Mouse (Mus musculus): ENCODE measurements around the gene Olfr1045. TPM values are rescaled to one million over a fixed set of nuclear protein-coding genes. Genes with fewer than 3 reads are reported as not detected.

Olfr1045 gene
- not detected for polyA plus RNA-seq (2015; fragmentation: Illumina TruSeq; extraction: RNeasy Lipid Tissue Mini Kit (QIAGEN cat#74804); ENCODE audit: insufficient read depth, low replicate concordance)

DNA sequence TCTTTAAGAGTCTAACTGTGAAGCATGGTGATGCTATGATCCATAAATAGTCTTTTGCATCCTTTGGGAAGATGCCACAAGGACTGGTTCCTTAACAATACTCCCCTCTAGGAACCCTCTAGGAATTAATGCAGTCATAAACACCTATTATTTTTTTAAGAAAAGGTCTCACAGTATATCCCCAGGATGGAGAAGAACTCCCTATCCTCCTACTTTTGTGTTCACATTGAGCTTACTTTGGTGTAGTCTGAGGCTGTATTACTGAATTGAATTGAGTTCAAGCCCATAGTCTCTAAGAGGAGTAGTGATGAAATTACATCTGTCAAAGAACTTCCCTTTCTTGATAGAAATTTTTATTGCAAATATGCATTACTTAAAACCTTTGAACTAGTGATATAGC, at the start of gene Olfr1045:
Gene Olfr1045, minus strand, starts transcription at position 101 of the 400 bp plus-strand sequence.

DNA sequence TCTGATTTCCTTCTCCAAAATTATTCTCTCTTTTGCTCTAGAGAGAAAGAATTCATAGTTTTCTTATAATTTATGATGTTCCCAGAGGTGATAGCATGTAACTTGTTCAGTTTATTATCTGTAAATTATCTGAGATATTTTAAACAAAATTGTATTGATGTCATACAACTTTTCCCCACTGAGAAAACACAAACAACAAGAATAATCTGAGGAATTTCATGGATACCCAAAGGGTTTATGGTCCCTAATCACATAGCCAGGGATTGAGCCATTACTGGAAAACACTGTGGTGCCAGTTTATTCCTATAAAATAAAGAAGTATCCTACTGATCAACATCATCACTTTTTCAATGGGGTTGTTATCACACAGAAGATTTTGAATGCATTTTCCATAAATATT, 37.4 kb upstream of the Olfr1045 start, which contains the start of gene Olfr1048:
Gene Olfr1048, minus strand, starts transcription at position 101 of the 400 bp plus-strand sequence.

GRCm38 (mm10) chr2:86231301-86231700, 28.5 kb upstream of the Olfr1045 start, which contains the start of gene Olfr1047:
Gene Olfr1047, minus strand, starts transcription at chr2:86231401.

GRCm38 (mm10) chr2:86219214-86219613, 16.4 kb upstream of the Olfr1045 start, which contains the start of gene Olfr1046:
Gene Olfr1046, minus strand, starts transcription at chr2:86219314.

DNA sequence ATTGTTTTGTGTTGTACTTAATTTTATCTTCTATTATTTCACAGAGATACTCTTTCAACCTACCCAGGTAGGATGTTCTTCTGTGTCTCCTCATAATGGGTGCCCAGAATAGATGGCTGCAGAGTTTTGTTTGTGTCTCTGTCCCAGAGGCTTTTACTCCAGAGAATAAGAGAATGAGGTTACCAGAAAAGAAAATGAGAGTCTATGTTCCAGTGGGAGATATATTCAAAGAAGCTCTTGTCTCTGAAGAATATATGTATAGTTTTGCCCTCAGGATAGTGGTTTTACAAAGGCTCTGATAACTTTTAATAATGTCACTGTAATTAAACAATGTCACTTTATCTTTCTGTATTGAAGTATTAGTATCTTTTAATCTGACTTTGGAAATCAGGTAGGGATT, 17.2 kb downstream of the Olfr1045 start, which contains the start of gene Olfr52:
Gene Olfr52, minus strand, starts transcription at position 101 of the 400 bp plus-strand sequence.

GRCm38 (mm10) chr2:86177720-86178119, 25.1 kb downstream of the Olfr1045 start, which contains the start of gene Olfr1044:
Gene Olfr1044, minus strand, starts transcription at chr2:86177820.

DNA sequence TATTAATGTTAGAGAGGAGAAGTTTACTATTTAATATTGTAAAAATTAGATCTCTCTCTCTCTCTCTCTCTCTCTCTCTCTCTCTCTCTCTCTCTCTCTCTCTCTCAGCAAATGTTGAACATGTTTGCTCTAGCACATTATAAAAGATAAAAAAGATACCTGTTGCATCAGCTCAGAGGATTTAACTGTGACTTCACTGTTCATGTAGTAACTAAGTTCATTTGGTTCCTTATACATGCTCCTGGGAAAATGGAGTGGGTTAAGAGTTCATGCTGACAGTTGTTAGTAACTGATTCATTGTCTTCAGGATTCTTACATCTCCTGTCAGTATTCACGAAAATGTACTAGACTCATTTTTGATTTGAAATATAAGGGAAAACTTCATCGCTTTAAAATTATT, 35.4 kb downstream of the Olfr1045 start, which contains the start of gene Olfr1043:
Gene Olfr1043, minus strand, starts transcription at position 101 of the 400 bp plus-strand sequence.

DNA sequence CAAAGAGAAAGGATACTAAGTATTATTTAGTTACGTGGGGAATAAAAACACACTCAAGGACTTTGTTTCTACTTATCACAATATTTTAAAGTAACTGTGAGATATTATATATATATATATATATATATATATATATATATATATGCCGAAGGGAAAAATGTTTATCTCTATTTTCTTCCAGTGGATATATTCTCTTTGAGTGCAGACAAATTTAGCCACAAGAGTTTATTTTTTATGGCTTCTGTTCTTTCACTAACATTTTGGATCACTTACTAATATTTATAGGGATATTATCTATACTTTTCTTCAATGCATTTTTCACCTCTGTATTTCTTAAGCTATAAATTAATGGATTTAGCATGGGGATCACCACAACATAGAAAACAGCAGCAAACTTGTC, 41.1 kb downstream of the Olfr1045 start, which contains the start of gene Olfr1042:
Gene Olfr1042, minus strand, starts transcription at position 101 of the 400 bp plus-strand sequence.

GRCm38 (mm10) chr2:86146632-86147031, 56.2 kb downstream of the Olfr1045 start, which contains the start of gene Olfr1040:
Gene Olfr1040, minus strand, starts transcription at chr2:86146732.

Other genes starting within 250 kb of the Olfr1045 start
- not detected for gene Olfr1029, start 229.1 kb downstream of the Olfr1045 start, polyA plus RNA-seq (2015; fragmentation: Illumina TruSeq; extraction: RNeasy Lipid Tissue Mini Kit (QIAGEN cat#74804); ENCODE audit: insufficient read depth, low replicate concordance)
- not detected for gene Olfr1030, start 223.7 kb downstream of the Olfr1045 start, polyA plus RNA-seq (2015; fragmentation: Illumina TruSeq; extraction: RNeasy Lipid Tissue Mini Kit (QIAGEN cat#74804); ENCODE audit: insufficient read depth, low replicate concordance)
- not detected for gene Olfr1031, start 212.7 kb downstream of the Olfr1045 start, polyA plus RNA-seq (2015; fragmentation: Illumina TruSeq; extraction: RNeasy Lipid Tissue Mini Kit (QIAGEN cat#74804); ENCODE audit: insufficient read depth, low replicate concordance)
- gene Olfr1032, start 197.5 kb downstream of the Olfr1045 start, polyA plus RNA-seq (2015; fragmentation: Illumina TruSeq; extraction: RNeasy Lipid Tissue Mini Kit (QIAGEN cat#74804); ENCODE audit: insufficient read depth, low replicate concordance) = not detected
- 3.5 TPM for gene Olfr1033, start 182.4 kb downstream of the Olfr1045 start, polyA plus RNA-seq (2015; fragmentation: Illumina TruSeq; extraction: RNeasy Lipid Tissue Mini Kit (QIAGEN cat#74804); ENCODE audit: insufficient read depth, low replicate concordance)
- 0.54 TPM for gene Olfr1034, start 157.1 kb downstream of the Olfr1045 start, polyA plus RNA-seq (2015; fragmentation: Illumina TruSeq; extraction: RNeasy Lipid Tissue Mini Kit (QIAGEN cat#74804); ENCODE audit: insufficient read depth, low replicate concordance)
- gene Olfr1036, start 129.0 kb downstream of the Olfr1045 start, polyA plus RNA-seq (2015; fragmentation: Illumina TruSeq; extraction: RNeasy Lipid Tissue Mini Kit (QIAGEN cat#74804); ENCODE audit: insufficient read depth, low replicate concordance) = not detected
- not detected for gene Olfr1037, start 115.6 kb downstream of the Olfr1045 start, polyA plus RNA-seq (2015; fragmentation: Illumina TruSeq; extraction: RNeasy Lipid Tissue Mini Kit (QIAGEN cat#74804); ENCODE audit: insufficient read depth, low replicate concordance)
- not detected for gene Olfr1039, start 67.1 kb downstream of the Olfr1045 start, polyA plus RNA-seq (2015; fragmentation: Illumina TruSeq; extraction: RNeasy Lipid Tissue Mini Kit (QIAGEN cat#74804); ENCODE audit: insufficient read depth, low replicate concordance)
- not detected for gene Olfr1040, start 56.3 kb downstream of the Olfr1045 start, polyA plus RNA-seq (2015; fragmentation: Illumina TruSeq; extraction: RNeasy Lipid Tissue Mini Kit (QIAGEN cat#74804); ENCODE audit: insufficient read depth, low replicate concordance)
- gene Olfr1042, start 41.2 kb downstream of the Olfr1045 start, polyA plus RNA-seq (2015; fragmentation: Illumina TruSeq; extraction: RNeasy Lipid Tissue Mini Kit (QIAGEN cat#74804); ENCODE audit: insufficient read depth, low replicate concordance) = not detected
- gene Olfr1043, start 35.5 kb downstream of the Olfr1045 start, polyA plus RNA-seq (2015; fragmentation: Illumina TruSeq; extraction: RNeasy Lipid Tissue Mini Kit (QIAGEN cat#74804); ENCODE audit: insufficient read depth, low replicate concordance) = not detected
- gene Olfr1044, start 25.2 kb downstream of the Olfr1045 start, polyA plus RNA-seq (2015; fragmentation: Illumina TruSeq; extraction: RNeasy Lipid Tissue Mini Kit (QIAGEN cat#74804); ENCODE audit: insufficient read depth, low replicate concordance) = not detected
- gene Olfr52, start 17.3 kb downstream of the Olfr1045 start, polyA plus RNA-seq (2015; fragmentation: Illumina TruSeq; extraction: RNeasy Lipid Tissue Mini Kit (QIAGEN cat#74804); ENCODE audit: insufficient read depth, low replicate concordance) = not detected
- gene Olfr1046, start 16.3 kb upstream of the Olfr1045 start, polyA plus RNA-seq (2015; fragmentation: Illumina TruSeq; extraction: RNeasy Lipid Tissue Mini Kit (QIAGEN cat#74804); ENCODE audit: insufficient read depth, low replicate concordance) = not detected
- gene Olfr1047, start 28.4 kb upstream of the Olfr1045 start, polyA plus RNA-seq (2015; fragmentation: Illumina TruSeq; extraction: RNeasy Lipid Tissue Mini Kit (QIAGEN cat#74804); ENCODE audit: insufficient read depth, low replicate concordance) = not detected
- gene Olfr1048, start 37.3 kb upstream of the Olfr1045 start, polyA plus RNA-seq (2015; fragmentation: Illumina TruSeq; extraction: RNeasy Lipid Tissue Mini Kit (QIAGEN cat#74804); ENCODE audit: insufficient read depth, low replicate concordance) = not detected
- not detected for gene Olfr1049, start 55.3 kb upstream of the Olfr1045 start, polyA plus RNA-seq (2015; fragmentation: Illumina TruSeq; extraction: RNeasy Lipid Tissue Mini Kit (QIAGEN cat#74804); ENCODE audit: insufficient read depth, low replicate concordance)
- not detected for gene Olfr1051, start 76.1 kb upstream of the Olfr1045 start, polyA plus RNA-seq (2015; fragmentation: Illumina TruSeq; extraction: RNeasy Lipid Tissue Mini Kit (QIAGEN cat#74804); ENCODE audit: insufficient read depth, low replicate concordance)
- not detected for gene Olfr1052, start 89.4 kb upstream of the Olfr1045 start, polyA plus RNA-seq (2015; fragmentation: Illumina TruSeq; extraction: RNeasy Lipid Tissue Mini Kit (QIAGEN cat#74804); ENCODE audit: insufficient read depth, low replicate concordance)
- not detected for gene Olfr1053, start 112.3 kb upstream of the Olfr1045 start, polyA plus RNA-seq (2015; fragmentation: Illumina TruSeq; extraction: RNeasy Lipid Tissue Mini Kit (QIAGEN cat#74804); ENCODE audit: insufficient read depth, low replicate concordance)
- gene Olfr1054, start 132.4 kb upstream of the Olfr1045 start, polyA plus RNA-seq (2015; fragmentation: Illumina TruSeq; extraction: RNeasy Lipid Tissue Mini Kit (QIAGEN cat#74804); ENCODE audit: insufficient read depth, low replicate concordance) = not detected
- gene Olfr1055, start 147.3 kb upstream of the Olfr1045 start, polyA plus RNA-seq (2015; fragmentation: Illumina TruSeq; extraction: RNeasy Lipid Tissue Mini Kit (QIAGEN cat#74804); ENCODE audit: insufficient read depth, low replicate concordance) = not detected
- not detected for gene Olfr1056, start 159.5 kb upstream of the Olfr1045 start, polyA plus RNA-seq (2015; fragmentation: Illumina TruSeq; extraction: RNeasy Lipid Tissue Mini Kit (QIAGEN cat#74804); ENCODE audit: insufficient read depth, low replicate concordance)
- gene Olfr1057, start 175.4 kb upstream of the Olfr1045 start, polyA plus RNA-seq (2015; fragmentation: Illumina TruSeq; extraction: RNeasy Lipid Tissue Mini Kit (QIAGEN cat#74804); ENCODE audit: insufficient read depth, low replicate concordance) = not detected
- gene Olfr1058, start 185.6 kb upstream of the Olfr1045 start, polyA plus RNA-seq (2015; fragmentation: Illumina TruSeq; extraction: RNeasy Lipid Tissue Mini Kit (QIAGEN cat#74804); ENCODE audit: insufficient read depth, low replicate concordance) = not detected
- gene Olfr1061, start 211.0 kb upstream of the Olfr1045 start, polyA plus RNA-seq (2015; fragmentation: Illumina TruSeq; extraction: RNeasy Lipid Tissue Mini Kit (QIAGEN cat#74804); ENCODE audit: insufficient read depth, low replicate concordance) = not detected
- gene Olfr1062, start 223.7 kb upstream of the Olfr1045 start, polyA plus RNA-seq (2015; fragmentation: Illumina TruSeq; extraction: RNeasy Lipid Tissue Mini Kit (QIAGEN cat#74804); ENCODE audit: insufficient read depth, low replicate concordance) = not detected
- not detected for gene Olfr1065, start 247.6 kb upstream of the Olfr1045 start, polyA plus RNA-seq (2015; fragmentation: Illumina TruSeq; extraction: RNeasy Lipid Tissue Mini Kit (QIAGEN cat#74804); ENCODE audit: insufficient read depth, low replicate concordance)